In genomic region chr2:52742256-52743158, GRCm38 (mm10) we compare ENCODE assay signal across 8 mouse cellular contexts. TPM values are rescaled to one million over a fixed set of nuclear protein-coding genes. Genes with fewer than 3 reads are reported as not detected.
DNase-seq lines count a peak whose midpoint lies in the region; ATAC-seq lines count a peak whose summit lies in the region.

Gene Stam2 (minus strand): TSS chr2:52742281.

- peaks cover 3% of the 10 kb centered on the region; the same call in 1 of the 2 replicates for H3K36me3 ChIP-seq in hindbrain, embryonic 13.5 days

- WGBS in hindbrain, embryonic 13.5 days: 7% methylated on average over 54 of the region's 54 CpGs

- H3K4me2 ChIP-seq in hindbrain, embryonic 13.5 days: peak within 1 kb of the TSS; percentile 61

- H3K4me3 ChIP-seq in hindbrain, embryonic 13.5 days: peak within 1 kb of the TSS; percentile 87

- peak within 1 kb of the TSS; percentile 85 for H3K9ac ChIP-seq in hindbrain, embryonic 13.5 days

- peak; percentile 96 for ATAC-seq in hindbrain, embryonic 13.5 days (ENCODE audit: low FRiP score)

- DNase-seq in T-cell, adult 2 months (ENCODE audit: low spot score): peak; percentile 91
- peak; percentile 88 to 92 for DNase-seq in cerebellum, postnatal 25 days
- DNase-seq in frontal cortex, postnatal 25 days (ENCODE audit: low spot score in 2 of 2): peak; percentile 87 to 93
- peak; percentile 91 for DNase-seq in layer of hippocampus, postnatal 36 days
- peak; percentile 91 for DNase-seq in lung, postnatal 25 days (ENCODE audit: low spot score)
- peak; percentile 69 for DNase-seq in retina, adult 2 months (ENCODE audit: low read depth, low spot score)
- peak; percentile 89 to 91 for DNase-seq in thymus, postnatal 36 days

- H3K27me3 ChIP-seq in hindbrain, embryonic 13.5 days: no peaks in the 10 kb centered on the region

- no peaks in the 10 kb centered on the region for H3K9me3 ChIP-seq in hindbrain, embryonic 13.5 days

- peak within 1 kb of the TSS; percentile 98 for H3K27ac ChIP-seq in hindbrain, embryonic 13.5 days

- H3K4me1 ChIP-seq in hindbrain, embryonic 13.5 days (replicated peaks): peaks cover 18% of the 10 kb centered on the region

RNA-seq across cellular contexts. Expression of gene Stam2, which starts in this region (rescaled TPM):
- 40.9 and 42.0 TPM in 2 replicates for polyA plus RNA-seq in hindbrain, embryonic 13.5 days (2015; fragmentation: Nextera tagmentation; extraction: Ambion mirVana)
- total RNA-seq in layer of hippocampus, postnatal 36 days (2021): 10 to 100 TPM; 23.9 to 27.1 TPM

Comparison
In these comparisons a context has a peak if more than half of its experiments do, and no peak if none do; other contexts are left out.
1. Peak in every context shown above with its lines: DNase-seq, ATAC-seq, H3K4me3 ChIP-seq and H3K27ac ChIP-seq.